Mouse (Mus musculus) regulatory T cell (primary cell): ENCODE measurements around the gene Ftcd.

Experiments used
- in situ Hi-C: fragments of 300-600 bp; cut with MboI, MseI; formaldehyde crosslinking; loops from one replicate; pipeline ENCODE4 v1.15.1; 2025; ENCODE audit warnings: high pct_unique_total_duplicates

The Ftcd gene

GRCm38 (mm10) chr10:76602690-76603089 is 27.2 kb downstream of the Ftcd start:
- in situ Hi-C loops, result no loop called here

DNA sequence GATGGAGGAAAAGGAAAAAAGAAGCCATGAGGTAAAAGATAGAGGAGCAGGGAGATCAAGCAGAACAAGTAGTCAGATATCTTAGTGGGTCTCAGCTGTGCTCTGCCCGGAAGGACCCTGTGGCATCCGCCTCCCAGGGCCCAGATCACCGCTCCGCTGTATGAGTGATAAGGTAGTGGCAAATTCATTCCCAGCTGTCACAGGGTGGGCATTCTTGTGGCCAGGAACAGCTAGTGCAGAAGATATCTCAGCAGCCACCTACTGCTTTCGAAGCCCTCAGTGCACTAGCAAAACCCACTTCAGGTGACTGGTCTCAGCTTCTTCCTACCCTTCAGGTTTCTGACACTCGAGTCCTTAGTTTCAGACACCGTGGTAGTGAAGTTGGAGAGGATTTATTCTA is 37.0 kb downstream of the Ftcd start:
- in situ Hi-C loops, result no loop called here

GRCm38 (mm10) chr10:76622411-76622810 is 47.0 kb downstream of the Ftcd start:
- in situ Hi-C loops, result no loop called here

- in situ Hi-C loops, result no loop called here
These were observed 47.7 kb downstream of the Ftcd start, which contains the start of gene Col6a2 for GRCm38 (mm10) chr10:76622928-76623680. Col6a2 (minus strand) TSS chr10:76623630.

DNA sequence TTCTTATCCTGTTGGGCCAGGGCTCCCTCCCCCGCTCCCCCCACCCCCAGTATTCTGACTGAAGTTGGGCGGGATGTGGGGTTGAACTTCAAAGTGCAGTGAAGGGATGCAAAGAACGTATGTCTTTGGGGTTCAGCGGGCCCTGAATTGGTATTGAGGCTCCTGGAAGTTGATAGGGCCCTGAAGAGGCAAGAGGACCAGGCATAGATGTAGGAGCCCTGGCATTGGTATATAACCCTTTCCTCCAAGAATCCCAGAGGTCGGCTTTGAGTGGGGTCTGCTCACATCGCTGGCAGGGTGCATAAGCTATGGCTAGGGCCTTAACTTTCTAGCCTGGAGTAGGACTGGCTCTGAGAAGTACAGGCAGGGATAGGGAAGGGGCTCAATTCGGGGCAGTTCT is 48.3 kb downstream of the Ftcd start:
- in situ Hi-C loops, result no loop called here

- in situ Hi-C loops, result loop anchor here (5.0 kb wide), 1 partner anchor 107 kb away; no protein-coding TSS in a partner anchor
These were observed 49.5 kb downstream of the Ftcd start for GRCm38 (mm10) chr10:76624903-76625302.

DNA sequence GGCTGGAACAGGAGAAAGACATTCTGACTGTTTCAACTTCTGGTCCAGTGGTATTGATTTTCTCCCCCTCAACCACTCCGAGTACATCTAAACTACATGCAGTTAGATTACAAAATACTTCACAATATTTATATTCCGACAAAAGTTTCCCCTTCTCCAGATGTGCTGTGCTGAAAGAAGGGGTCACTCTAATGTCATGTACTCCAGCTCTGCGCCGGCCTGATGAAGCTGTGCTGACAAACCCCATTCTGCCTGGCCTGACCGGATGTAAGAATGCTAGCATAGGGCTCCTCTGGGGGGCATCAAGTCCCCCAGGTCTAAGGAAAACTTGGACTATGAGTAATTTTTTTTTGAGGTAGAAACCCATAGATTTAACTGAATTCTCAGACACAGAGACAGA is 52.3 kb downstream of the Ftcd start:
- in situ Hi-C loops, result loop anchor here (5.0 kb wide), 1 partner anchor 105 kb away; no protein-coding TSS in a partner anchor

DNA sequence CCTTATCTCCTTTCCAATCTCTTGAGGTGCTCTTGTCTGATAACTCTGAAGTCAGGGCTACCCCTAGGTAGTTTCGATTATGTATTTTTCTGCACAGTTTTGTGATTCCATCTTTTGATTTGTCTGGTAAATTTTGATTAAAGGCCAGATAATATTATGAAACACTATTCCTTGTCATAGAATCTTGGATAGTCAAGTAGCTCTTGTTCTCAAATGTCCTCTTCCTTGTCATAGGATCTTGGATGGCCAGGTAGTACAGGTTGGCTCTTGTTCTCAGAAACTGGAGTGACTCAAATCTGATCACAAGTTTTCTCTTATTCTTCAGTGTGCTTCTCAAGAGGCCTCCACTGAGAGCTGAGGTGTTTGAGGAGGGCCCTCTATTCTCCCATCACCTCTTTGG is 55.2 kb downstream of the Ftcd start:
- in situ Hi-C loops, result no loop called here

DNA sequence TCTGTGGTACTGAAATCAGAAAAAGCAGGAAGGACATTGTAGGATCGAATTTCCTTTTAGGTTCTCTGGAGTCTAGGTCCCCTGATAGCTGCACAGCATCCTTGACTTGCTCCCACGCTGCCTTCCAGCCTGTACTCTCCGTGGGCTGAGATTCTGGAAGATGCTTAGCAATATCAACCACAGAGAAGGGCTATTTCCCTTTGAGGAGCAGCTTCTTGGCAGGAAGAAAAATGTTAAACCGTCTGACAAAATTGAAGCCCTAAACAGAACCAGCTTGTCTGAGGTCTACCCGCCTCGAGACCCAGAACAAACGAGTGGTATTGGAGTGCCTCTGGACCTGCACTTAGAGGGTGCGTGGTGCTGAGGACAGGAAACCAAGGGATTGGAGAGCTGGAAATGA is 57.2 kb downstream of the Ftcd start:
- in situ Hi-C loops, result no loop called here

- in situ Hi-C loops, result no loop called here
These were observed 58.7 kb downstream of the Ftcd start for GRCm38 (mm10) chr10:76634094-76634571.

GRCm38 (mm10) chr10:76634584-76634983 is 59.1 kb downstream of the Ftcd start:
- in situ Hi-C loops, result no loop called here

DNA sequence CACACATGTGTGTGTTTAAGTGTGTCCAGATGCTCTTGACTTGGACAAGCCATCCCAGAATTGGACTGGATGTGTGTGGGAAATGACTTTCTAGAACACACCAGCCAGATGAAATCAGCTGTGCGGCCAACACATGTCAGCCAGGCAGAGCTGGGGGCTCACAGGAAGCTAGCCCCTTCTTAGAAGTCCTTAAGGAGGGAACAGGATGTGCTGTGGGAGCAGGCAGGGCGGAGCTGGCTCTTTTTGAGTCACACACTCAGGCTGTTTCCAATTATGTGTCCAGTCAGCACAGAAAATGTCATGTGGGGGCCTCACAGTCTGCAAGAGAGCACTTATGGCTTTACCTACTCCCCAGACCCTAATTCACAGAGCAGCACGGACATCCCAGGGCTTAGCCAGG is 60.6 kb downstream of the Ftcd start:
- in situ Hi-C loops, result no loop called here

- in situ Hi-C loops, result no loop called here
These were observed 61.2 kb downstream of the Ftcd start for GRCm38 (mm10) chr10:76636601-76637000.
